Mouse (Mus musculus): ENCODE results near the gene Fam83f. TPM values are rescaled to one million over a fixed set of nuclear protein-coding genes. Genes with fewer than 3 reads are reported as not detected.
A peak's percentile ranks its signal among the peaks of the same experiment; 100 is the strongest.

Fam83f gene
- polyA plus RNA-seq (2012; rRNA removed) (0.69 and 0.81 TPM in 2 replicates), polyA plus RNA-seq (2014; fragmentation: Nextera tagmentation; extraction: Ambion mirVana) (1.2 and 1.7 TPM in 2 replicates)

DNA sequence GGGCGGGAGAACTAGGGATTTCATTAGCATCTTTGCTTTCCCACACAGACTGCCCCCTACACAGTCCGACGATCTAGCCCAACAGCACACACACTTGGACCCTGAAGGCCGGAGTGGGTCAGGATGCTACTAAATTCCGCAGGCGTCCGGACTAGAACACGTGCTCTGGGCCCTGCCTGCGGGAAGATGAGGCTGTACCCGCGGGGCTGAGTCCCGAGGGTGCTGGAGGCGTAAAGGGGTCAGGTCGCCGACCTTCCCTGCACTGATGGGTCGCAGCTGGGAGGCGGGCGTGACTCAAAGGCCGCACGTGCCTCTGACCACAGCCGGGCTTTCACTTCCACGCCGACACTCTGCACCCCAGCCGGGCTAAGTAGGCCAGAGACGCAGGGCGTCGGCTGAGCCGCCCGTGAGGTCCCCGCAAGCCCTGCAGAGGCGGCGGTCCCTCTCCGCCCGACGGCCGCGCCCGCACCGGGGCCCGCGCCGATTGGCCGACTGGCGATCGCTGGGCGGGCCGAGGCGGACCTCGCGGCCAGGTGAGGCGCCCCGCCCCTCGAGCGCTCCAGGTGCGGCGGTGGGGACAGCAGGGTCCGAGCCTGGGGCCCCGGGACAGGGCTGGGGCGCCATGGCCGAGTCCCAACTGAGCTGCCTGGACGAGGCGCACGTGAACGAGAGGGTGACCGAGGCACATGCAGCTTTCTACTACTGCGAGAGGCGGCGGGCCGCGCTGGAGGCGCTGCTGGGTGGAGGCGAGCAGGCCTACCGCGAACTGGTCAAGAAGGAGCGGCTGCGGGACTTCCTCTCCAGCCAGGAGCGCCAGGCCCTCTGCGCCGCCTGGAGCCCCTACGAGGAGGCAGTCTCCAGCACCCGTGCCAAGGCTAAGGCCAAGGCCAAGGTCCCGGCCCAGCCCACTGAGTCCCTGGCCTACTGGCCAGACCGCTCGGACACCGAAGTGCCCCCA is at the start of gene Fam83f:
Fam83f (plus strand) TSS at position 553 of the 958 bp plus-strand sequence.
- H3K36me3 ChIP-seq (replicated peaks; ENCODE audit: control insufficient read depth, insufficient read depth, low read depth), result no peaks in the 10 kb centered on the region
- no peak for TF ChIP-seq CTCF (IDR thresholded peaks at IDR 0.05; ENCODE audit: low read depth)
- no peak for TF ChIP-seq EP300 (IDR thresholded peaks at IDR 0.05; ENCODE audit: low read depth)
- no peaks in the 10 kb centered on the region for H3K9me3 ChIP-seq (ENCODE audit: control insufficient read depth, low read length)
- H3K4me2 ChIP-seq (ENCODE audit: low read depth), result peak within 1 kb of the TSS; percentile 55
- peaks cover 0 to 7% of the 10 kb centered on the region in 2 experiments; a peak in 3 of 4 replicates for H3K4me1 ChIP-seq (replicated peaks; ENCODE audit: control insufficient read depth in 2 of 2, insufficient read depth in 2 of 2, low read length in 1 of 2)
- 9% methylated on average over 85 of the region's 85 CpGs for WGBS (ENCODE audit: insufficient replicate concordance)
- ATAC-seq (ENCODE audit: insufficient read depth), result peak; percentile 33; the same call in 1 of the 2 replicates
- no peak for DNase-seq (ENCODE audit: low read depth in 3 of 3, low spot score in 3 of 3)
- no peak within 1 kb of the TSS for H3K9ac ChIP-seq (replicated peaks)
- peaks cover 26% of the 10 kb centered on the region for H3K27me3 ChIP-seq (ENCODE audit: control insufficient read depth, insufficient read depth, low read length)
- no peak within 1 kb of the TSS for H3K27ac ChIP-seq
- H3K4me3 ChIP-seq (ENCODE audit: insufficient read depth in 1 of 2, low read depth in 2 of 2, low read length in 2 of 2), result peak within 1 kb of the TSS in 1 of 2 experiments; percentile 32; a peak in 2 of 4 replicates

DNA sequence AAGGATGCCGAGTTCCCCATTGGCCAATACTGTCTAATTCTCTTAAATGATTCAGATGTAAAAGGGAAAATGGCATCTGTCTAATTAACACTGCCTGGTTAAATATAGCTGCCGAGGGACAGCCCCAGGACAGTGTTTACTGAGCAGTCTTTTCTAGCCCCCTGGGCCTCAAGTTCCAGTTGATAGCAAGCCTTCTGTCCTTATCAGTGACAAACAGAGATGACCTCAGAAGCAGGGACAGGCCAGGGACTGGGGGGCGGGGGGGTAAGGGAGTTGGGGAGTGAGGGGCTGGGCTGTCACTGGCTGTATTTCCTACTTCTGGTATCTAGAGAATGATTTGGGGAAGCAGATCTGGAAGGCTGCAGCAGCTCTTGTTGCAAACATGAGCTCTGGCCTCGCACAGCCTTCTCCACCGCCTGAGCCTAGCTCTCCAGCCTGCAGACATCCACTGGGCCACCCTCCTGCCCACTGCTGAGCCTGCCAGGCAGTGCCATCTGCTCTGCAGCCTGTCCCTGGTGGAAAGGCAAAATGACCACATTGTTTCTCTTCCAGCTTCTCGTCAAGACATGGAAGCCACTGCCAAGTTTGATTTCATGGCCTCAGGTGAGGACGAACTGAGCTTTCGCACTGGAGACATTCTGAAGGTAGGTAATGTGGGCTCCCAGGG is 48.3 kb upstream of the Fam83f start:
- peak overlapping the region; percentile 96 for H3K27ac ChIP-seq
- peak; percentile 99 for ATAC-seq (ENCODE audit: insufficient read depth)
- H3K9ac ChIP-seq (replicated peaks), result peak overlapping the region; percentile 88

DNA sequence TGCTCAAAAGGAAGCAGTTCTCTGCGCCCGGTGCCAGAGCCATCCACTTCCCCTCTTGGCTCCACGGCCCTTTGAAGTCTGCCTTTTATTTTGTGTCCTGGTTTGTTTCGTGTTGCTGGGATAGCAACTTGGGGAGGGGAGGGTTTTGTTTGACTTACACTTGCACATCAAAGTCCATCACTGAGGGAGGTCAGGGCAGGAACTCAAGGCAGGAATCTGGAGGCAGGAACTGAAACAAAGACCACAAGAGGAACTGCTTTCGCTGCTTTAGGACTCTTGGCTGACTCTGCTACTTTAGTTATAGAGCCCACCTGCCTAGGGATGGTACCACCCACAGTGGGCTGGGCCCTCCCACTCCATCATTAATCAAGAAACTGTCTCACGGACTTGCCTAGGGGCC is 45.2 kb upstream of the Fam83f start:
- WGBS (ENCODE audit: insufficient replicate concordance), result 49% methylated on average over 6 of the region's 6 CpGs

More for the DNA sequence above, 48.3 kb upstream of the Fam83f start:
- no peaks in the 10 kb centered on the region for H3K9me3 ChIP-seq (ENCODE audit: control insufficient read depth, low read length)
- peak overlapping the region; percentile 61 to 66 for H3K4me3 ChIP-seq (ENCODE audit: insufficient read depth in 1 of 2, low read depth in 2 of 2, low read length in 2 of 2)
- H3K4me2 ChIP-seq (ENCODE audit: low read depth), result peak overlapping the region; percentile 84
- H3K4me1 ChIP-seq (replicated peaks; ENCODE audit: control insufficient read depth in 2 of 2, insufficient read depth in 2 of 2, low read length in 1 of 2), result peaks cover 38 to 53% of the 10 kb centered on the region in 2 experiments
- H3K36me3 ChIP-seq (replicated peaks; ENCODE audit: control insufficient read depth, insufficient read depth, low read depth), result no peaks in the 10 kb centered on the region; the same call in 1 of the 2 replicates
- 19% methylated on average over 8 of the region's 8 CpGs for WGBS (ENCODE audit: insufficient replicate concordance)
- no peaks in the 10 kb centered on the region for H3K27me3 ChIP-seq (ENCODE audit: control insufficient read depth, insufficient read depth, low read length)
- DNase-seq (ENCODE audit: low read depth in 3 of 3, low spot score in 3 of 3), result peak; percentile 81 to 88 (median 87)
- TF ChIP-seq CTCF (IDR thresholded peaks at IDR 0.05; ENCODE audit: low read depth) (no peak), EP300 (IDR thresholded peaks at IDR 0.05; ENCODE audit: low read depth) (peak; percentile 94)

DNA sequence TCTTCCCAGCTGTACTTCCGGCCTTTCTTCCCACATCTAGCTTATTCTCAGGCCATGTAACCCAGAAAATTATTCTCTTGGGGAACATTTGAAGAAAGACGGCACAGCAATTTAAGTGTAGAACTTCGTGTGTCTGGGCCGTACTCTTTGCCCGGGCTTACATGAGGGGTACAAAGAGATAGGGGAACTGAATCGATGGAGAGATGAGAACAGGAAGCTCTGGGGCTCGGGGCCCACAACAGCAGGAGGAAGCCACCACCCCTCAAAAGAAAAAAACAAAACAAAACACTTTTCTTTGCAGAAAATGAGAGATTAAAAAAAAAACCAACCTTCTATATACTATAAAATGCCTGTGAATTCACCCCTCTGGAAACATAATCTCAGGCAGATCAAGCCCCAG is 41.5 kb upstream of the Fam83f start:
- no peak overlapping the region for H3K4me2 ChIP-seq (ENCODE audit: low read depth)
- no peak overlapping the region for H3K4me3 ChIP-seq (ENCODE audit: insufficient read depth in 1 of 2, low read depth in 2 of 2, low read length in 2 of 2)
- no peaks in the 10 kb centered on the region; the same call in 1 of the 2 replicates for H3K36me3 ChIP-seq (replicated peaks; ENCODE audit: control insufficient read depth, insufficient read depth, low read depth)
- no peak overlapping the region for H3K9ac ChIP-seq (replicated peaks)
- peaks cover 4 to 10% of the 10 kb centered on the region in 2 experiments; a peak in 2 of 4 replicates for H3K4me1 ChIP-seq (replicated peaks; ENCODE audit: control insufficient read depth in 2 of 2, insufficient read depth in 2 of 2, low read length in 1 of 2)
- DNase-seq (ENCODE audit: low read depth in 3 of 3, low spot score in 3 of 3) (no peak), ATAC-seq (ENCODE audit: insufficient read depth) (no peak)
- 32% methylated on average over 7 of the region's 7 CpGs for WGBS (ENCODE audit: insufficient replicate concordance)
- TF ChIP-seq EP300 (IDR thresholded peaks at IDR 0.05; ENCODE audit: low read depth) (no peak), CTCF (IDR thresholded peaks at IDR 0.05; ENCODE audit: low read depth) (no peak)
- no peak overlapping the region for H3K27ac ChIP-seq
- H3K27me3 ChIP-seq (ENCODE audit: control insufficient read depth, insufficient read depth, low read length), result peaks cover 5% of the 10 kb centered on the region
- no peaks in the 10 kb centered on the region for H3K9me3 ChIP-seq (ENCODE audit: control insufficient read depth, low read length)

More for the DNA sequence above, 45.2 kb upstream of the Fam83f start:
- TF ChIP-seq EP300 (IDR thresholded peaks at IDR 0.05; ENCODE audit: low read depth) (no peak), CTCF (IDR thresholded peaks at IDR 0.05; ENCODE audit: low read depth) (no peak)
- no peak overlapping the region for H3K27ac ChIP-seq
- peak overlapping the region in 1 of 2 experiments; percentile 25; a peak in 2 of 4 replicates for H3K4me3 ChIP-seq (ENCODE audit: insufficient read depth in 1 of 2, low read depth in 2 of 2, low read length in 2 of 2)
- peak overlapping the region; percentile 84 for H3K4me2 ChIP-seq (ENCODE audit: low read depth)
- H3K36me3 ChIP-seq (replicated peaks; ENCODE audit: control insufficient read depth, insufficient read depth, low read depth), result no peaks in the 10 kb centered on the region; the same call in 1 of the 2 replicates
- no peak overlapping the region for H3K9ac ChIP-seq (replicated peaks)
- H3K9me3 ChIP-seq (ENCODE audit: control insufficient read depth, low read length), result no peaks in the 10 kb centered on the region
- ATAC-seq (ENCODE audit: insufficient read depth), result no peak
- peaks cover 25 to 39% of the 10 kb centered on the region in 2 experiments for H3K4me1 ChIP-seq (replicated peaks; ENCODE audit: control insufficient read depth in 2 of 2, insufficient read depth in 2 of 2, low read length in 1 of 2)
- H3K27me3 ChIP-seq (ENCODE audit: control insufficient read depth, insufficient read depth, low read length), result peaks cover 5% of the 10 kb centered on the region
- no peak for DNase-seq (ENCODE audit: low read depth in 3 of 3, low spot score in 3 of 3)
